8 mouse cellular contexts compared by ENCODE assay signal in genomic region chr2:156719549-156720312, GRCm38 (mm10). TPM values are rescaled to one million over a fixed set of nuclear protein-coding genes. Genes with fewer than 3 reads are reported as not detected.
A peak's percentile ranks its signal among the peaks of the same experiment; 100 is the strongest.
DNase-seq lines count a peak whose midpoint lies in the region; ATAC-seq and TF ChIP-seq lines count a peak whose summit lies in the region.

No protein-coding gene starts in this region.

- no peak for DNase-seq in kidney, adult 2 months
- no peak for DNase-seq in kidney, adult 11 months
- DNase-seq in MEL-GATA-1-ER (ENCODE audit: extremely low read depth, low read depth) = peak; percentile 25
- no peak for DNase-seq in hindbrain, embryonic 10.5 days (ENCODE audit: low spot score)
- DNase-seq in retina, postnatal 1 day = no peak
- no peak for DNase-seq in yolk sac, embryonic 10.5 days (ENCODE audit: low spot score)
- no peak for DNase-seq in lung, postnatal 25 days (ENCODE audit: low spot score)

- no peak for TF ChIP-seq POLR2A in kidney, adult 2 months (IDR thresholded peaks at IDR 0.05; ENCODE audit: low read depth, low read length)

- peak overlapping the region; percentile 77 for H3K4me2 ChIP-seq in midbrain, embryonic 12.5 days (replicated peaks)

- peaks cover 24% of the 10 kb centered on the region for H3K4me1 ChIP-seq in kidney, adult 2 months (ENCODE audit: control insufficient read depth, insufficient read depth, low read length)
- peaks cover 68% of the 10 kb centered on the region for H3K4me1 ChIP-seq in hindbrain, embryonic 10.5 days (replicated peaks)
- H3K4me1 ChIP-seq in midbrain, embryonic 12.5 days = peaks cover 57% of the 10 kb centered on the region

- no peaks in the 10 kb centered on the region for H3K27me3 ChIP-seq in kidney, adult 2 months (replicated peaks; ENCODE audit: control insufficient read depth, insufficient read depth, low read length)
- H3K27me3 ChIP-seq in hindbrain, embryonic 10.5 days (ENCODE audit: insufficient read depth, poor library complexity, severe bottlenecking) = no peaks in the 10 kb centered on the region
- H3K27me3 ChIP-seq in midbrain, embryonic 12.5 days = no peaks in the 10 kb centered on the region

- ATAC-seq in midbrain, embryonic 12.5 days (ENCODE audit: low FRiP score, low read depth) = no peak

- H3K27ac ChIP-seq in kidney, adult 2 months (ENCODE audit: insufficient read depth, low read depth, low read length) = peak overlapping the region; percentile 78
- peak overlapping the region; percentile 99 for H3K27ac ChIP-seq in hindbrain, embryonic 10.5 days
- H3K27ac ChIP-seq in midbrain, embryonic 12.5 days (replicated peaks) = peak overlapping the region; percentile 91

- peak overlapping the region; percentile 98 for H3K9ac ChIP-seq in midbrain, embryonic 12.5 days (replicated peaks)

- TF ChIP-seq CTCF in kidney, adult 2 months (conservative IDR thresholded peaks at IDR 0.05; ENCODE audit: insufficient read depth, insufficient read length, low read depth, low read length) = no peak

- H3K4me3 ChIP-seq in kidney, adult 2 months (ENCODE audit: insufficient read depth, low read depth, low read length) = 0 out of 2 replicates have a peak overlapping the region, but pooled peaks have one; percentile 63
- H3K4me3 ChIP-seq in hindbrain, embryonic 10.5 days = peak overlapping the region; percentile 91
- H3K4me3 ChIP-seq in midbrain, embryonic 12.5 days = peak overlapping the region; percentile 98

- H3K9me3 ChIP-seq in hindbrain, embryonic 10.5 days = no peaks in the 10 kb centered on the region
- H3K9me3 ChIP-seq in midbrain, embryonic 12.5 days = no peaks in the 10 kb centered on the region

- no peaks in the 10 kb centered on the region for H3K36me3 ChIP-seq in kidney, adult 2 months (ENCODE audit: control insufficient read depth, insufficient read depth, low read length)
- peaks cover 2% of the 10 kb centered on the region; the same call in 1 of the 2 replicates for H3K36me3 ChIP-seq in hindbrain, embryonic 10.5 days
- no peaks in the 10 kb centered on the region for H3K36me3 ChIP-seq in midbrain, embryonic 12.5 days

- 85% methylated on average over 8 of the region's 8 CpGs for WGBS in kidney, adult 2 months
- WGBS in hindbrain, embryonic 10.5 days = 85% methylated on average over 8 of the region's 8 CpGs
- WGBS in midbrain, embryonic 12.5 days = 89% methylated on average over 8 of the region's 8 CpGs

RNA-seq across cellular contexts. Expression of gene Myl9, which starts 55.5 kb away (rescaled TPM):
- polyA plus RNA-seq in kidney, adult 2 months (2012; rRNA removed) = 155 and 157 TPM in 2 replicates
- 86.1 and 126 TPM in 2 replicates for polyA plus RNA-seq in hindbrain, embryonic 10.5 days (2016; fragmentation: Nextera tagmentation; extraction: Ambion mirVana)
- 107 and 144 TPM in 2 replicates for polyA plus RNA-seq in midbrain, embryonic 12.5 days (2016; fragmentation: Nextera tagmentation; extraction: Ambion mirVana)
